16 mouse cellular contexts compared by ENCODE assay signal in genomic region chrX:99523306-99523705, GRCm38 (mm10). TPM values are rescaled to one million over a fixed set of nuclear protein-coding genes. Genes with fewer than 3 reads are reported as not detected.
A peak's percentile ranks its signal among the peaks of the same experiment; 100 is the strongest.
DNase-seq lines count a peak whose midpoint lies in the region; ATAC-seq lines count a peak whose summit lies in the region.
"Had no signal": no experiment of that assay in that cellular context is flagged by ENCODE, and none has a peak within 500 bp of the region (broad histone marks: within the 10 kb centered on the region; RNA-seq: fewer than 3 reads in every experiment).

No protein-coding gene starts in this region.

- no peak overlapping the region for H3K4me3 ChIP-seq in forebrain, embryonic 10.5 days
- no peak overlapping the region for H3K4me3 ChIP-seq in forebrain, embryonic 11.5 days (ENCODE audit: low read depth, low read length)
- H3K4me3 ChIP-seq: embryonic facial prominence, embryonic 13.5 days; gastrocnemius, adult 2 months; hindbrain, embryonic 15.5 days; intestine, embryonic 15.5 days; limb, embryonic 13.5 days; liver, embryonic 15.5 days; midbrain, embryonic 13.5 days had no signal

- no peaks in the 10 kb centered on the region for H3K9me3 ChIP-seq in forebrain, embryonic 10.5 days
- H3K9me3 ChIP-seq in forebrain, embryonic 11.5 days (ENCODE audit: control insufficient read depth, low read length): no peaks in the 10 kb centered on the region
- H3K9me3 ChIP-seq: embryonic facial prominence, embryonic 13.5 days; hindbrain, embryonic 15.5 days; intestine, embryonic 15.5 days; limb, embryonic 13.5 days; liver, embryonic 15.5 days; midbrain, embryonic 13.5 days had no signal

- H3K4me2 ChIP-seq in forebrain, embryonic 11.5 days (ENCODE audit: low read depth, low read length, severe bottlenecking): no peak overlapping the region
- H3K4me2 ChIP-seq: embryonic facial prominence, embryonic 13.5 days; heart, embryonic 11.5 days; hindbrain, embryonic 15.5 days; intestine, embryonic 15.5 days; limb, embryonic 13.5 days; liver, embryonic 15.5 days; midbrain, embryonic 13.5 days had no signal

- peaks cover 53% of the 10 kb centered on the region for H3K4me1 ChIP-seq in forebrain, embryonic 10.5 days
- H3K4me1 ChIP-seq in forebrain, embryonic 11.5 days (replicated peaks; ENCODE audit: control insufficient read depth, insufficient read depth, low read length): peaks cover 9% of the 10 kb centered on the region; the same call in 1 of the 2 replicates
- H3K4me1 ChIP-seq: hindbrain, embryonic 15.5 days; intestine, embryonic 15.5 days; liver, embryonic 15.5 days had no signal

- peak overlapping the region; percentile 75 for H3K27ac ChIP-seq in forebrain, embryonic 10.5 days
- no peak overlapping the region for H3K27ac ChIP-seq in forebrain, embryonic 11.5 days (ENCODE audit: low read depth, low read length)
- H3K27ac ChIP-seq: embryonic facial prominence, embryonic 13.5 days; gastrocnemius, adult 2 months; hindbrain, embryonic 15.5 days; intestine, embryonic 15.5 days; limb, embryonic 13.5 days; liver, embryonic 15.5 days had no signal

- H3K36me3 ChIP-seq in forebrain, embryonic 10.5 days (replicated peaks): no peaks in the 10 kb centered on the region
- H3K36me3 ChIP-seq in forebrain, embryonic 11.5 days (ENCODE audit: control insufficient read depth, insufficient read depth, low read length): no peaks in the 10 kb centered on the region
- H3K36me3 ChIP-seq: embryonic facial prominence, embryonic 13.5 days; hindbrain, embryonic 15.5 days; intestine, embryonic 15.5 days; limb, embryonic 13.5 days; liver, embryonic 15.5 days; midbrain, embryonic 13.5 days had no signal

- no peak for ATAC-seq in forebrain, embryonic 11.5 days (replicated peaks; ENCODE audit: low FRiP score)
- ATAC-seq in megakaryocyte progenitor cell, adult 5-6 weeks (replicated peaks; ENCODE audit: poor library complexity): peak; percentile 84

- 41% methylated on average over 6 of the region's 6 CpGs for WGBS in forebrain, embryonic 10.5 days
- WGBS in forebrain, embryonic 11.5 days: 30% methylated on average over 6 of the region's 6 CpGs

- H3K27me3 ChIP-seq in forebrain, embryonic 10.5 days (ENCODE audit: poor library complexity, severe bottlenecking): peaks cover 100% of the 10 kb centered on the region
- H3K27me3 ChIP-seq in forebrain, embryonic 11.5 days (ENCODE audit: control insufficient read depth, insufficient read depth, low read length): peaks cover 18% of the 10 kb centered on the region; the same call in 1 of the 2 replicates

- DNase-seq in forebrain, embryonic 10.5 days (ENCODE audit: extremely low spot score, low spot score): no peak
- no peak for DNase-seq in forebrain, embryonic 11.5 days (ENCODE audit: low spot score)
- peak; percentile 14 for DNase-seq in lung, postnatal 36 days
- DNase-seq in lung, adult 18-20 months: no peak
- DNase-seq in NIH3T3 (ENCODE audit: low read depth): peak; percentile 6
- DNase-seq in ovary, postnatal 10 days (ENCODE audit: low spot score): no peak
- no peak for DNase-seq in testis, postnatal 14 days (ENCODE audit: low spot score)

- no peak overlapping the region for H3K9ac ChIP-seq in forebrain, embryonic 11.5 days (ENCODE audit: low read length)
- H3K9ac ChIP-seq: embryonic facial prominence, embryonic 13.5 days; hindbrain, embryonic 15.5 days; intestine, embryonic 15.5 days; limb, embryonic 13.5 days; liver, embryonic 15.5 days; midbrain, embryonic 13.5 days had no signal

RNA-seq across cellular contexts. Expression of gene Pja1, which starts 52.2 kb away (rescaled TPM):
- 209 and 217 TPM in 2 replicates for polyA plus RNA-seq in forebrain, embryonic 10.5 days (2016; fragmentation: Nextera tagmentation; extraction: Ambion mirVana)
- 228 TPM in 2 replicates for polyA plus RNA-seq in forebrain, embryonic 11.5 days (2014; fragmentation: Nextera tagmentation; extraction: Ambion mirVana)
- 14.6 and 14.8 TPM in 2 replicates for total RNA-seq in megakaryocyte progenitor cell, adult 5-6 weeks (2015)
- 35.2 and 40.4 TPM in 2 replicates for total RNA-seq in megakaryocyte progenitor cell, adult 5-6 weeks (2017)

Comparison
In these comparisons a context has a peak if more than half of its experiments do, and no peak if none do; other contexts are left out.
1. DNase-seq: peak in lung, postnatal 36 days (single experiment) and NIH3T3 (single experiment); none in forebrain, embryonic 10.5 days (single experiment), forebrain, embryonic 11.5 days (single experiment), lung, adult 18-20 months (0 of 2), ovary, postnatal 10 days (single experiment) and testis, postnatal 14 days (single experiment).